Mouse (Mus musculus) ES-Bruce4 (cell line): Measurements from ENCODE around the gene Ints6.

ENCODE experiments used
- CTCF ChIP-seq: IDR thresholded peaks from one replicate; pipeline ENCODE4 v1.8.1; 2011; ENCODE audit warnings: low read depth, low read length
- EP300 ChIP-seq: IDR thresholded peaks from 2 replicates; pipeline ENCODE4 v1.6.1; 2011; ENCODE audit warnings: low read depth, low read length; ENCODE audit not compliant: insufficient read depth
- POLR2A ChIP-seq: IDR thresholded peaks from one replicate; pipeline ENCODE4 v1.8.1; 2011; ENCODE audit warnings: low read length; ENCODE audit not compliant: insufficient read depth

DNA sequence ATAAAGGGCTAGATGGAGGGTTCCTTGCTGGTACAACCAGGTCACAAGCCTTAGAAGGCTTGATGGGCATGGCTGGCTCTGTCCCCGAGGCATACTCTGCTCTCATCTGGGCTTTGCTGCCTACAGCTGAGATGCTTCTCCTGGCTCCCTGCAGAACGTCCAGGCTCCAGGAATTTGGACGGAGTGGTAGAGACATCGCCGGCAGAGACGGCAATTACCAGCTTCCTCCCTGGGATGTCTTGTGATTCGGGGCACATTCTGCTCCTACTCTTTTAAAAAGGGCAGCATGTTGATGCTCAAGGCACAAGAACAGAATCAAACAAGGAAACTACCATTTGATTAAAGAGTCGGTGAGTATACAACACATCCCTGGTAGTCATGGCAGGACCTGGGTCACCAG, 97.6 kb downstream of the Ints6 start, which contains the start of gene Serpine3:
- no peak for TF ChIP-seq EP300
- TF ChIP-seq CTCF: no peak
- no peak for TF ChIP-seq POLR2A
